Mouse (Mus musculus) ES-Bruce4 (cell line): Measurements from ENCODE around the gene Ccdc3. TPM values are rescaled to one million over a fixed set of nuclear protein-coding genes. Genes with fewer than 3 reads are reported as not detected.

Experiments used
- H3K27ac ChIP-seq: 2 replicates; pipeline ENCODE4 v1.5.1; 2012; ENCODE audit warnings: low read length, inconsistent platforms; ENCODE audit not compliant: insufficient read depth
- H3K27me3 ChIP-seq: 2 replicates; pipeline ENCODE4 v1.6.1; 2012; ENCODE audit warnings: mild to moderate bottlenecking, low read length, inconsistent platforms; ENCODE audit not compliant: control insufficient read depth, poor library complexity, insufficient read depth, severe bottlenecking
- H3K36me3 ChIP-seq: 2 replicates; pipeline ENCODE4 v1.6.1; 2012; ENCODE audit warnings: inconsistent platforms, mild to moderate bottlenecking, low read length, moderate library complexity; ENCODE audit not compliant: control insufficient read depth, poor library complexity, insufficient read depth, severe bottlenecking
- H3K4me1 ChIP-seq: one replicate; pipeline ENCODE4 v1.8.1; 2011; ENCODE audit warnings: low read length; ENCODE audit not compliant: control insufficient read depth, insufficient read depth
- H3K4me3 ChIP-seq: 2 replicates; pipeline ENCODE4 v1.5.1; 2011; ENCODE audit warnings: low read depth, mild to moderate bottlenecking, low read length
- H3K9ac ChIP-seq: 2 replicates; pipeline ENCODE4 v1.6.1; 2012; ENCODE audit warnings: low read depth, mild to moderate bottlenecking, inconsistent platforms; ENCODE audit not compliant: poor library complexity, severe bottlenecking
- H3K9me3 ChIP-seq: replicated peaks from 2 replicates; pipeline ENCODE4 v1.6.1; 2012; ENCODE audit warnings: mild to moderate bottlenecking, low read length, inconsistent platforms; ENCODE audit not compliant: control insufficient read depth, poor library complexity, insufficient read depth, severe bottlenecking
- CTCF ChIP-seq: IDR thresholded peaks from one replicate; pipeline ENCODE4 v1.8.1; 2011; ENCODE audit warnings: low read depth, low read length
- EP300 ChIP-seq: IDR thresholded peaks from 2 replicates; pipeline ENCODE4 v1.6.1; 2011; ENCODE audit warnings: low read depth, low read length; ENCODE audit not compliant: insufficient read depth
- POLR2A ChIP-seq: IDR thresholded peaks from one replicate; pipeline ENCODE4 v1.8.1; 2011; ENCODE audit warnings: low read length; ENCODE audit not compliant: insufficient read depth
- polyA plus RNA-seq: library from polyadenylated mRNA; stranded (reverse); fragments of >200 nt; gene quantifications from 2 replicates; pipeline ENCODE4 v1.2.4, GENCODE M21; 2011; ENCODE audit warnings: low read depth; ENCODE audit not compliant: missing spikeins, insufficient read depth, insufficient read length

Ccdc3 gene
- polyA plus RNA-seq, 1 experiment, result 0.82 TPM

GRCm38 (mm10) chr2:5258250-5258649, 120.7 kb downstream of the Ccdc3 start:
- no peak overlapping the region for H3K9ac ChIP-seq
- no peaks in the 10 kb centered on the region for H3K36me3 ChIP-seq
- no peak overlapping the region for H3K4me3 ChIP-seq
- TF ChIP-seq EP300 (no peak), CTCF (no peak), POLR2A (no peak)
- H3K9me3 ChIP-seq, result no peaks in the 10 kb centered on the region
- H3K27me3 ChIP-seq, result no peaks in the 10 kb centered on the region; the same call in 1 of the 2 replicates
- H3K4me1 ChIP-seq, result no peaks in the 10 kb centered on the region
- H3K27ac ChIP-seq, result no peak overlapping the region

DNA sequence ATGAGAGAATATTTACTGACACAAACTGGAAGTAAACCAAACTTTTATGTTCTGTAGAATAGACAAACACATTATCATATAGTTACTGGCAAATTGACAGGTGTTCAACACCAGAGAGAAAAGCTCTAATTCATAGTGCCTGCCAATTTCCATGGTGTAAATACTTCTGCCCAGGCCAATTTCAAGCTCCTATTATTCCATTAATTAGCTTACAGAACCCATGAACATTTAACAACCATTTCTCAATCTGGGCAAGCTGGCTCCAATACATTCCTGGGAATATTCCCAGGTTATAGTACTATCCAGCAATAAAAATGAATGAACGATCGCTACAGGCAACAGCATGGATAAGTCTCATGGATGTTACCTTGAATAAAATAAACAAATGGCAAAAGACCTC, 124.7 kb downstream of the Ccdc3 start:
- Histone ChIP-seq H3K27me3 (no peaks in the 10 kb centered on the region), H3K27ac (no peak overlapping the region), H3K9me3 (no peaks in the 10 kb centered on the region), H3K4me1 (no peaks in the 10 kb centered on the region), H3K4me3 (no peak overlapping the region), H3K36me3 (no peaks in the 10 kb centered on the region), H3K9ac (no peak overlapping the region)
- TF ChIP-seq CTCF (no peak), POLR2A (no peak), EP300 (no peak)

DNA sequence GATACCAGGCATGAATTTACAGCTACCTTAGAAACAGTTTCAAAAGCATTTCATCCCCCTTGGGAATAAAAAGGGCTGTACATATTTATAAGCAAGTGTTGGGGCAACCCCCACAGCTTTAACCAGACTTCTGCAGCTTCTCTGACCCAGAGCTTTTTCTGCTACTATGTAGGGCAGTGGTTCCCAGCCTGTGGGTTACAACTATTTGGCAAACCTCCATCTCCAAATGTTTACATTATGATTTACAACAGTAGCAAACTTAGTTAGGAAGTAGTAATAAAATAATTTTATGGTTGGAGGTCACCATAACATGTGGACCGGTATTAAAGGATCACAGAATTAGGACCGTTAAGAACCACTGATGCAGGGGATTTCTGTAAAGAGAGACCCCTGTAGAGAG, 130.4 kb downstream of the Ccdc3 start:
- H3K4me1 ChIP-seq, result no peaks in the 10 kb centered on the region
- no peak overlapping the region for H3K27ac ChIP-seq
- TF ChIP-seq POLR2A, result no peak
- no peaks in the 10 kb centered on the region; the same call in 1 of the 2 replicates for H3K27me3 ChIP-seq
- no peak overlapping the region for H3K9ac ChIP-seq
- no peaks in the 10 kb centered on the region for H3K9me3 ChIP-seq
- no peaks in the 10 kb centered on the region for H3K36me3 ChIP-seq
- no peak overlapping the region for H3K4me3 ChIP-seq

Other genes starting within 250 kb of the Ccdc3 start
- 45.4 and 54.2 TPM in 2 replicates for gene Phyh, start 218.8 kb upstream of the Ccdc3 start, polyA plus RNA-seq
- gene Ucma, start 161.7 kb upstream of the Ccdc3 start, polyA plus RNA-seq, result 1.2 TPM in 1 of 2 replicates, not detected in the other
- gene Mcm10, start 125.0 kb upstream of the Ccdc3 start, polyA plus RNA-seq, result 91.6 and 92.8 TPM in 2 replicates
- gene Optn, start 73.7 kb upstream of the Ccdc3 start, polyA plus RNA-seq, result 12.4 and 13.3 TPM in 2 replicates